Mouse (Mus musculus) midbrain, embryonic 10.5 days (tissue): Measurements from ENCODE around the gene 4933428G20Rik. TPM values are rescaled to one million over a fixed set of nuclear protein-coding genes. Genes with fewer than 3 reads are reported as not detected.
A peak's percentile ranks its signal among the peaks of the same experiment; 100 is the strongest.

Source experiments
- DNase-seq: peaks from one replicate; pipeline ENCODE4 v3.0.0-alpha.2; 2017; ENCODE audit warnings: low spot score
- H3K27ac ChIP-seq: fragments of 300-500 bp; sonication (generic); replicated peaks from 2 replicates; pipeline ENCODE4 v1.5.1; 2016; ENCODE audit warnings: mild to moderate bottlenecking
- H3K27me3 ChIP-seq: fragments of 300-500 bp; sonication (generic); 2 replicates; pipeline ENCODE4 v1.6.1; 2016; ENCODE audit warnings: low read depth, mild to moderate bottlenecking; ENCODE audit not compliant: poor library complexity, severe bottlenecking
- H3K36me3 ChIP-seq: fragments of 300-500 bp; sonication (generic); 2 replicates; pipeline ENCODE4 v1.6.1; 2016; ENCODE audit warnings: mild to moderate bottlenecking, moderate library complexity
- H3K4me1 ChIP-seq: fragments of 300-500 bp; sonication (generic); 2 replicates; pipeline ENCODE4 v1.6.1; 2016
- H3K4me3 ChIP-seq: fragments of 300-500 bp; sonication (generic); 2 replicates; pipeline ENCODE4 v1.5.1; 2016; ENCODE audit warnings: mild to moderate bottlenecking, moderate library complexity
- H3K9me3 ChIP-seq: fragments of 300-500 bp; sonication (generic); replicated peaks from 2 replicates; pipeline ENCODE4 v1.6.1; 2016; ENCODE audit warnings: mild to moderate bottlenecking
- WGBS: fragments of 180-500 bp; shearing (Covaris S2); methylation state at CpG from one replicate; pipeline ENCODE4 v1.1.7; 2016; 5-methylcytosine and 5-hydroxymethylcytosine counted together
- polyA plus RNA-seq: library from polyadenylated mRNA; unstranded; fragments of >200 nt; fragmentation: Nextera tagmentation; extraction: Ambion mirVana; gene quantifications from 2 replicates; pipeline ENCODE4 v1.2.1, GENCODE M21; 2016

4933428G20Rik gene
- polyA plus RNA-seq, 1 experiment from 2014 or later, result 0.28 TPM

- H3K36me3 ChIP-seq, result peaks cover 10% of the 10 kb centered on the region; the same call in 1 of the 2 replicates
- peaks cover 76% of the 10 kb centered on the region for H3K4me1 ChIP-seq
- peaks cover 98% of the 10 kb centered on the region for H3K27me3 ChIP-seq
- no peak overlapping the region for H3K27ac ChIP-seq
- WGBS, result 57% methylated on average over 5 of the region's 5 CpGs
- H3K9me3 ChIP-seq, result no peaks in the 10 kb centered on the region
- no peak overlapping the region for H3K4me3 ChIP-seq
- no peak for DNase-seq
Observed at GRCm38 (mm10) chr11:97539622-97540021, 39.5 kb upstream of the 4933428G20Rik start.

- H3K4me1 ChIP-seq, result peaks cover 78% of the 10 kb centered on the region
- H3K9me3 ChIP-seq, result no peaks in the 10 kb centered on the region
- peaks cover 98% of the 10 kb centered on the region for H3K27me3 ChIP-seq
- H3K4me3 ChIP-seq, result peak overlapping the region; percentile 56
- H3K27ac ChIP-seq, result 0 out of 2 replicates have a peak overlapping the region, but pooled peaks have one; percentile 65
- peaks cover 14% of the 10 kb centered on the region; the same call in 1 of the 2 replicates for H3K36me3 ChIP-seq
- 21% methylated on average over 12 of the region's 12 CpGs for WGBS
- DNase-seq, result no peak
Observed at GRCm38 (mm10) chr11:97537580-97538089, 37.5 kb upstream of the 4933428G20Rik start.

- peak overlapping the region; percentile 65 for H3K27ac ChIP-seq
- under 1% methylated on average over 36 of the region's 36 CpGs for WGBS
- peaks cover 98% of the 10 kb centered on the region for H3K27me3 ChIP-seq
- peak; percentile 75 for DNase-seq
- H3K4me3 ChIP-seq, result peak overlapping the region; percentile 56
- no peaks in the 10 kb centered on the region for H3K9me3 ChIP-seq
- H3K4me1 ChIP-seq, result peaks cover 78% of the 10 kb centered on the region
- H3K36me3 ChIP-seq, result peaks cover 10% of the 10 kb centered on the region; the same call in 1 of the 2 replicates
Observed at GRCm38 (mm10) chr11:97536835-97537579, 36.9 kb upstream of the 4933428G20Rik start.

- Histone ChIP-seq H3K9me3 (no peaks in the 10 kb centered on the region), H3K36me3 (peaks cover 4% of the 10 kb centered on the region; the same call in 1 of the 2 replicates), H3K27ac (0 out of 2 replicates have a peak overlapping the region, but pooled peaks have one; percentile 3), H3K27me3 (peaks cover 98% of the 10 kb centered on the region), H3K4me3 (peak overlapping the region; percentile 56), H3K4me1 (peaks cover 81% of the 10 kb centered on the region)
- 13% methylated on average over 35 of the region's 35 CpGs for WGBS
- no peak for DNase-seq
Observed at GRCm38 (mm10) chr11:97536083-97536747, 36.1 kb upstream of the 4933428G20Rik start.

- DNase-seq, result no peak
- WGBS, result 41% methylated on average over 5 of the region's 5 CpGs
- Histone ChIP-seq H3K4me1 (peaks cover 82% of the 10 kb centered on the region), H3K27ac (0 out of 2 replicates have a peak overlapping the region, but pooled peaks have one; percentile 3), H3K36me3 (peaks cover 4% of the 10 kb centered on the region; the same call in 1 of the 2 replicates), H3K4me3 (no peak overlapping the region; the same call in none of the 2 replicates), H3K27me3 (peaks cover 99% of the 10 kb centered on the region), H3K9me3 (no peaks in the 10 kb centered on the region)
Observed at GRCm38 (mm10) chr11:97535660-97536059, 35.5 kb upstream of the 4933428G20Rik start.

- H3K27me3 ChIP-seq, result peaks cover 99% of the 10 kb centered on the region
- DNase-seq, result no peak
- H3K27ac ChIP-seq, result no peak overlapping the region
- H3K36me3 ChIP-seq, result peaks cover 4% of the 10 kb centered on the region; the same call in 1 of the 2 replicates
- whole genome bisulfite sequencing, result 19% methylated on average over 5 of the region's 5 CpGs
- no peaks in the 10 kb centered on the region for H3K9me3 ChIP-seq
- peak overlapping the region; percentile 42 for H3K4me3 ChIP-seq
- H3K4me1 ChIP-seq, result peaks cover 78% of the 10 kb centered on the region
Observed at GRCm38 (mm10) chr11:97535308-97535630, 35.1 kb upstream of the 4933428G20Rik start.

GRCm38 (mm10) chr11:97534442-97535307 lies 34.5 kb upstream of the 4933428G20Rik start:
- peak overlapping the region; percentile 42 for H3K4me3 ChIP-seq
- peaks cover 72% of the 10 kb centered on the region for H3K4me1 ChIP-seq
- H3K9me3 ChIP-seq, result no peaks in the 10 kb centered on the region
- peaks cover 4% of the 10 kb centered on the region for H3K36me3 ChIP-seq
- H3K27ac ChIP-seq, result peak overlapping the region; percentile 49; the same call in 1 of the 2 replicates
- DNase-seq, result peak; percentile 59
- peaks cover 98% of the 10 kb centered on the region for H3K27me3 ChIP-seq
- 4% methylated on average over 95 of the region's 95 CpGs for WGBS

- no peak overlapping the region for H3K27ac ChIP-seq
- no peaks in the 10 kb centered on the region for H3K9me3 ChIP-seq
- peaks cover 10% of the 10 kb centered on the region for H3K36me3 ChIP-seq
- peaks cover 94% of the 10 kb centered on the region for H3K27me3 ChIP-seq
- H3K4me1 ChIP-seq, result peaks cover 66% of the 10 kb centered on the region
- no peak for DNase-seq
- WGBS, result 28% methylated on average over 7 of the region's 7 CpGs
- no peak overlapping the region for H3K4me3 ChIP-seq
Observed at GRCm38 (mm10) chr11:97533653-97534052, 33.5 kb upstream of the 4933428G20Rik start.

- WGBS, result 6% methylated on average over 20 of the region's 20 CpGs
- peak overlapping the region; percentile 59 for H3K4me3 ChIP-seq
- H3K27me3 ChIP-seq, result peaks cover 91% of the 10 kb centered on the region
- H3K4me1 ChIP-seq, result peaks cover 66% of the 10 kb centered on the region
- no peaks in the 10 kb centered on the region for H3K9me3 ChIP-seq
- H3K27ac ChIP-seq, result no peak overlapping the region
- peaks cover 14% of the 10 kb centered on the region for H3K36me3 ChIP-seq
- DNase-seq, result peak; percentile 45
Observed at GRCm38 (mm10) chr11:97532950-97533582, 32.9 kb upstream of the 4933428G20Rik start.

GRCm38 (mm10) chr11:97532354-97532753 lies 32.2 kb upstream of the 4933428G20Rik start:
- Histone ChIP-seq H3K4me3 (peak overlapping the region; percentile 59), H3K4me1 (peaks cover 60% of the 10 kb centered on the region), H3K9me3 (no peaks in the 10 kb centered on the region), H3K36me3 (peaks cover 14% of the 10 kb centered on the region), H3K27ac (no peak overlapping the region), H3K27me3 (peaks cover 84% of the 10 kb centered on the region)
- no peak for DNase-seq
- 26% methylated on average over 8 of the region's 8 CpGs for WGBS

GRCm38 (mm10) chr11:97531381-97532260 lies 31.5 kb upstream of the 4933428G20Rik start:
- H3K4me3 ChIP-seq, result peak overlapping the region; percentile 59
- DNase-seq, result peak; percentile 88
- no peaks in the 10 kb centered on the region for H3K9me3 ChIP-seq
- WGBS, result 9% methylated on average over 46 of the region's 46 CpGs
- peaks cover 53% of the 10 kb centered on the region for H3K4me1 ChIP-seq
- H3K27ac ChIP-seq, result 0 out of 2 replicates have a peak overlapping the region, but pooled peaks have one; percentile 55
- peaks cover 15% of the 10 kb centered on the region for H3K36me3 ChIP-seq
- peaks cover 76% of the 10 kb centered on the region for H3K27me3 ChIP-seq
